Mouse (Mus musculus): ENCODE data around the gene Cep19. TPM values are rescaled to one million over a fixed set of nuclear protein-coding genes. Genes with fewer than 3 reads are reported as not detected.

Gene Cep19
- total RNA-seq, 2 experiments from 2014 or later = 65.2 to 67.7 TPM

DNA sequence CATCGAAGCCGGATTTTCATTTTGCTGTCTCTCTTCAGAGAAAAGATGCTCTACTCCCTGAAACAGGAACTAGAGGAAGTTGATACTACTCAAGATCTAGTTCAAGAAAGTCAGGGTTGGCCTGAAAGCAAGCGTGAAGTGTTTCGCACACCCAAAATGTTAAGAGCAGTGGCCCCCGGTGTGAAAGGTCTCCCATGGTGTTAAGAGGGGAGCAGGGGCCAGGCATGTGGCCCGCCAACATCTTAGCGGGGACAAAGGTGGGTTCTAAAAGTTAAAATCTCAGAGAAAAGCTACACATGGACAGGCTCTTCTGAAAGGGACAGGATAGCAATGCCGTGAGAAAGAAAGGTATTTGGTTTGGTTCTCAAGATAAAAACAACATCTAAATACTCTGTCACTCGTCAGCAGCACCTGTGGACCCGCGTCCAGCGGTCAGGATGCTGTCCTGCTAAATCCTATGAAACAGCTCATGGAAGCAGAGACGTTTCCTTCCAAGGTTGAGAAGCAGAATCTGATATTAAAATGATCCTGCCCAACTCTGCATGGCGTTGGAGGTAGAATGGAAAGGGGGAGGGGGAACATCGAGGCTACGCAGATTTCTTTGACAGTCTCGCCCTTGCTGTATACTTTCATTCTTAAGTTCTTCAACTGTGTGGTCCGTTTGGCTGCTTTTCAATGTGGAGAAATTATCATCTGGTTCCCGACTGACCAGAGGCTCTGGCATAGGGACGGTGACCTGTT lies 30.0 kb downstream of the Cep19 start:
- DNase-seq (ENCODE audit: extremely low spot score in 1 of 2, low spot score in 2 of 2) = no peak
- Histone ChIP-seq H3K4me3 (0 out of 2 replicates have a peak overlapping the region, but pooled peaks have one; percentile 9), H3K27ac (no peak overlapping the region)
- no peak for TF ChIP-seq CTCF (IDR thresholded peaks at IDR 0.05)
- intact Hi-C loops (cut with DNase I) = loop anchor here (5.0 kb wide), 1 partner anchor 73 kb away; no protein-coding TSS in a partner anchor

DNA sequence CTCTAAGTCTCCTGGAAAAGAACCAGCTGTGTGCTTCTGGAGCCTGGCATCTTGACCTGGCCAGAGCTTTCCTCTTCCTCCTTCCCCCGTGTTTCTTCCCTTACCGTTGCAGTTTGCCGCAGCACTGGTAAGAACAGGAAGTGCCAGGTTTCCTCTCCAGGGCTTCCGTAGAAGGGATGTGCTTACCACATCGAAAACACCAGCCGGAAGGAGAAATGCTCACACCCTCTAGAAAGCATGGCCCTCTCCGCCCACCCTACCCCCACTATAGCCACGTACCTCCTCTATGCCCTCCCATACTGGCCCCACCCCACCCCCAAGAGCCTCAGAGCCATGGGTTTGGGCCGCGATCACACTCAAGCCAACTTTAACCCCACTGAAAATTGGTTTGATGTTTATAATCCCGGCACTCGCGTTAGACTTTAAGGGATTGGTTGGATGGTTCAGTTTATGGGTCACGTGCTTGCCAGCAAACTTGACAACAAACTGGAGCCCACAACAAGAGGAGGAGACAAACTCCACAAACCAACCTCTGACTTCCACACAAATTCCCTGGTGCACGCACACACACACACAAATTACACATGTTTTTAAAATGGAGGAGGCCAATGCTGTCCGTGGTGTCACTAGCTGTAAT lies 30.7 kb downstream of the Cep19 start:
- intact Hi-C loops (cut with DNase I) = loop anchor here (5.0 kb wide), 1 partner anchor 72 kb away; no protein-coding TSS in a partner anchor
- Histone ChIP-seq H3K4me3 (no peak overlapping the region), H3K27ac (no peak overlapping the region)
- no peak for TF ChIP-seq CTCF (IDR thresholded peaks at IDR 0.05)
- DNase-seq (ENCODE audit: extremely low spot score in 1 of 2, low spot score in 2 of 2) = no peak

DNA sequence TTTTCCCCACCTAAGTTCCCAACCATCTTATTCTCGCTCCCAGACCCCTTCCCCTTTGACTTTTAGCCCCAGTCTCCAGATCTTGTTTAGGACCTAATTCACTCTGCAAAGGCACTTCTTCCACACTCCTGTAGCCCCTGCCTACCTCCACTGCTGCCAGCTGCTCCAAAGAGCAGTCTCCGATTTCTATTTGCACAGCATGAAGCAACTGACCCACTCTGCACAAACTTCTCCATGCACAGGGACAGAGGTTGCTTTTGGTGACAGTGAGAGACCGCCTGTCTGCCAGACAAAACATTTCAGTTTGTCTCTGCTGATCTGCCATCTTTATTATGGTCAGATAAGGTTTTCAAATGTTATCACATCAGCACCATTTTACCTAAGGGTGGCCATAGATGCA lies 33.5 kb downstream of the Cep19 start:
- intact Hi-C loops (cut with DNase I) = loop anchor here (5.0 kb wide), 1 partner anchor 69 kb away; no protein-coding TSS in a partner anchor
- no peak overlapping the region for H3K4me3 ChIP-seq
- no peak overlapping the region for H3K27ac ChIP-seq
- no peak for DNase-seq (ENCODE audit: extremely low spot score in 1 of 2, low spot score in 2 of 2)
- no peak for TF ChIP-seq CTCF (IDR thresholded peaks at IDR 0.05)

DNA sequence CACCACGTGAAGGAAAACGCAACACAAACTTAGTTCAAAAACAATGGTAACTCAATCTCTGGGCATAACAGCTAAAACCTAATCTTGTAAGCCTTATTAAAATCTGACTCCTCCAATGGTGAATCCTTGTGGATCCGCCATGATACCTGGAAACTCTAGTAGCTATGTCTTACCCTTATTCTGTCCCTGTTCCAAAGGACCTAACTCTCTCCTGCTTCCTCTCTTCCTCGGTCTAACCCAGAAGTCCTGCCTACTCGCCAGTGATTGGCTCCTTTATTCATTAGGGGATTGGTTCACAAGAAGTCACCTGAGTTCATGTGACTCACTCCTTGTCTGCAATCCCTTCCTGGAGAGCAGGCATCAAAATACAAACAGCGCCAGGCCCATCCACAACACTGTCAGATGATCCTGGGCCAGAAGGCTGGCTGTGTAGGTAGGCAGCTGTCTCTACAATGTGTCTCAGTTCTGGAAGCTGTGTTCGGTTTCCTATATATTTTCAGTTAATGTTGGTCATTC lies 36.3 kb downstream of the Cep19 start:
- no peak for DNase-seq (ENCODE audit: extremely low spot score in 1 of 2, low spot score in 2 of 2)
- H3K27ac ChIP-seq = no peak overlapping the region
- TF ChIP-seq CTCF (IDR thresholded peaks at IDR 0.05) = no peak
- no peak overlapping the region for H3K4me3 ChIP-seq
- intact Hi-C loops (cut with DNase I) = no loop called here

DNA sequence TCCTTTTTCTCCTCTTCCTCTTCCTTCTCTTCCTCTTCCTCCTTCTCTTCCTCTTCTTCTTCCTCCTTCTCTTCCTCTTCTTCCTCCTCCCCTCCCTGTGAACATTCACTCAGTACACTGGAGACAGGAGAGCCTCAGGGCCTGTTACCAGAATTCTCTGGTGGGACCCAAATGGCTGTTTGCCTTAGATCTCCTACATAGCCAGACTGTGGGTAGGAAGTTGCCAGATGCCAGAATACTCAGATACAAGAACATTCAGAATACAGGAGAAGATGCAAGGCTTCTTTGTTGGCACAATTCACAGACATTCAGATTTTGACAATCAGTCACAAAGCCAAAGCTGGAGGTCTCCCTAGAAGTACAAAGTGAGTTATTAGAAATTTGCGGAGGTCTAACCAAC lies 39.4 kb downstream of the Cep19 start:
- intact Hi-C loops (cut with DNase I) = no loop called here
- DNase-seq (ENCODE audit: extremely low spot score in 1 of 2, low spot score in 2 of 2) = no peak
- TF ChIP-seq CTCF (IDR thresholded peaks at IDR 0.05) = no peak
- Histone ChIP-seq H3K27ac (no peak overlapping the region), H3K4me3 (no peak overlapping the region)

DNA sequence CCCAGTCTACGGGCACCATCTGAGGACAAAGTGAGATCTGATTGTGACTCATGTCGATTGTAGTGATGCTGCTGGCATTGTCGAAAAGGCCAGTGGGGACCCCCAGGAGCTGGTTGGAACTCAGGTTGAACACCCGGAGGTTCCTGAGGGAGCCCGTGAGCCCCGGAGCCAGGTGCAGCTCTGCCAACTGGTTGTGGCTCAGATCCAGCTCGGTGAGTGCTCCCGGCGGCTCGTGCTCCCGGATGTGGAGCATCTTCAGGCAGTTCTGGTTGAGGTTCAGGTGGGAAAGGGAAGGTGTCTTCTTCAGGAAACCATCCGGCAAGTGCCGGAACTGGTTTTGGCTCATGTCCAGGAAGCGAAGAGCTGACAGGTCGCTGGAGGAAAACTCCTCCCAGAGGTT lies 44.2 kb downstream of the Cep19 start:
- TF ChIP-seq CTCF (IDR thresholded peaks at IDR 0.05) = no peak
- no peak overlapping the region for H3K4me3 ChIP-seq
- no peak overlapping the region for H3K27ac ChIP-seq
- intact Hi-C loops (cut with DNase I) = no loop called here
- no peak for DNase-seq (ENCODE audit: extremely low spot score in 1 of 2, low spot score in 2 of 2)

DNA sequence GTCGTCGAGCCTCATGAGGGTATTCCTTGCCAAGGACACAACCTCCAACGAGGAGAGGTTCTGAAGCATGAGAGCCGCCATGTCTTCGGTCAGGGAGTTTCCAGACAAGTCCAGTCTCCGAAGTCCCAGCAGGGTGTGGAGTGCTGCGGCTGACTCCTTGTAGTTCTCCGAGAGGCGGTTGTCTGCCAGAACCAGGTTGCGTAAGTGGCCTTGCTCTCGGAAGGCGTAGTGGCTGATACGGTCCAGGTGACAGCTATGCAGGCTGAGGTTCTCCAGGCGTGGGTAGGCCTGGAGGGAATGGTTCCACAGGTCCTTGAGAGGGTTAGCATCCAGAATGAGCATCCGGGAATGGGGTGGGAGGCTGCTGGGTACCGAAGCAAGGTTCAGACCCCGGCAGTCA lies 45.0 kb downstream of the Cep19 start:
- TF ChIP-seq CTCF (IDR thresholded peaks at IDR 0.05) = no peak
- intact Hi-C loops (cut with DNase I) = no loop called here
- H3K4me3 ChIP-seq = no peak overlapping the region

DNA sequence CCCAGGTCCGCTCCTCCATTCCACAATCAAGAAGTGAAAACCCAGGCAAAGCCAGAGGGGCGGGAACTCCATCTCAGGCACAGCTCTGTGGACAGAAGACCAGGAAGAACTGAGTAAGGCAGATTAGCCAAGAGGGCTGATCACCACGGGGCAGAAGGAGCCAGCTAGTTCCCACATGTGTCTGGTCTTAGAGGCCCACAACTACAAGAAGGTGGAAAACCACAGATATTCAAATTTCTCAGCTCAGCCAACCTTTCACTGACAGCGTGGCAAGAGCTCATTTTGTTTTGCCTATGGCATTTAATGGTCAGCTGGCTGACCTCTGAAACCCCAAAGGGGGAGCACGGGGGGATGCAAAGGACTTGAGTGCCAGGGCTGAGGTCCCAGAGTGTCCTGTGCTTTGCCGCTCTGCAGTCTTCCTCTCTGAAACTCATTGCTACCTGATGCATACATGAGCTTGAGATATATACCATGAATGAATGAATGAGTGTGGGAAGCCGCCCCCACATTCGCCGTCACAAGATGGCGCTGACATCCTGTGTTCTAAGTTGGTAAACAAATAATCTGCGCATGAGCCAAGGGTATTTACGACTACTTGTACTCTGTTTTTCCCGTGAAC lies 48.1 kb downstream of the Cep19 start:
- TF ChIP-seq CTCF (IDR thresholded peaks at IDR 0.05) = no peak
- DNase-seq (ENCODE audit: extremely low spot score in 1 of 2, low spot score in 2 of 2) = no peak
- H3K27ac ChIP-seq = no peak overlapping the region
- intact Hi-C loops (cut with DNase I) = no loop called here
- no peak overlapping the region for H3K4me3 ChIP-seq

More for the DNA sequence above, 45.0 kb downstream of the Cep19 start:
- no peak for DNase-seq (ENCODE audit: extremely low spot score in 1 of 2, low spot score in 2 of 2)
- no peak overlapping the region for H3K27ac ChIP-seq

DNA sequence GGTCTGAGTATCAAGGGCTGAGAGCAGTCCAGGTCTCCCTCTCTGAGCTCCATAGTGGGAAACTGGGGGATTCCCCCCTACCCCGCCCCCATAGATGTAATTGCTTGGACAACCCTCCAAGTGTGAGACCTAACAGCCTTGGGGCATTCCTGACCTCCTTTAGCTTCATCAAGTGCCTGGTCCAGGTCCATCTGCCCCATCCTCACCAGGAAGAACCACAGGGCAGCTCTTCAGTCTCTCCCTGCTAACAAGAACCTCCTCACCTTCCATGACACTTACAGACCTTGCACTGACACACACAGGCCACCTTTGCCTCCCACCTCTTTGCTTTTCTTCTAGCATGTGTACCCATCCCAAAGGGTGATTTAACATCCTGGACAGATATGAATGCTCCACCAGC lies 54.4 kb downstream of the Cep19 start:
- no peak for DNase-seq (ENCODE audit: extremely low spot score in 1 of 2, low spot score in 2 of 2)
- TF ChIP-seq CTCF (IDR thresholded peaks at IDR 0.05) = no peak
- Histone ChIP-seq H3K4me3 (no peak overlapping the region), H3K27ac (peak overlapping the region; percentile 5)
- intact Hi-C loops (cut with DNase I) = loop anchor here (5.0 kb wide), 1 partner anchor 93 kb away; the partner anchor contains the start of genes Fbxo45 and Wdr53

DNA sequence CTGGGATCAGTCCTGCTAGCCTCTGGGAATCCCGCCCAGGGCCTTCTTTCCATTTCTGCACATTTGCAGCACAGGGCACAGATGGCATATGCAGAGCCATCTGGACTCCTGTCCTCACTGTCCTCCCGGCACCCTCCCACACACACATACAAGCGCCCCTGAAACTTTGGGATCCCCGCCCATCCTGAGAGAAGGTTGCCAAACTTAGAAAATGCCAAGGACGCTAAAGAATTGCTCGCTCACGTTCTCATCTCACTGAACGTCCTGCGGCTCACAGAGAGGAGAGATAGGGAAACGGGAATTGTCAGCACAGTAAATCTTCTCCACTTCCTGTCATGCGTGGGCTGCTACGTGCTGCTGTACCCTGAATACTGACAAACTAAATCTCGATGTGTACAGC lies 54.8 kb downstream of the Cep19 start:
- DNase-seq (ENCODE audit: extremely low spot score in 1 of 2, low spot score in 2 of 2) = peak; percentile 38 to 77
- H3K27ac ChIP-seq = peak overlapping the region; percentile 5
- H3K4me3 ChIP-seq = no peak overlapping the region
- intact Hi-C loops (cut with DNase I) = loop anchor here (5.0 kb wide), 1 partner anchor 93 kb away; the partner anchor contains the start of genes Fbxo45 and Wdr53
- no peak for TF ChIP-seq CTCF (IDR thresholded peaks at IDR 0.05)

DNA sequence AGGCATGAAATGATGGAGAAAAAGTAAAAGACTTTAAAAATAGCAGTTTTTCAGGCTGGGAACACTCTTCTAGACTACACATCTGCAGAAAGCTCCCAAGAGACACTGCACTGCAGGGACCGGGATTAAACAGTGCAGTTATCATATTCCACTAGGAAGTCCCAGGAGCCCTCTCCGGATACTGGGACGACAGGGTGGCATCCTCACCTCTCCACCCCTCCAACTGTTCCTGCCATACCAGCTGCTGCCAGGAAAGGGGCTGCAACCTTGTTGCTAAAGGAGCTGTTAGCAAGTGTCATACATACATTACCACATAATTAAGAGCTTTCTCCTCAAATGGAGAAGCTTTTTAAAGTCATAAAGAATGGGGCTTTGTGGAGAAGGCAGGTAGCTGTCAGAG lies 57.1 kb downstream of the Cep19 start:
- no peak overlapping the region for H3K4me3 ChIP-seq
- intact Hi-C loops (cut with DNase I) = no loop called here
- no peak for TF ChIP-seq CTCF (IDR thresholded peaks at IDR 0.05)
- no peak overlapping the region for H3K27ac ChIP-seq
- no peak for DNase-seq (ENCODE audit: extremely low spot score in 1 of 2, low spot score in 2 of 2)

DNA sequence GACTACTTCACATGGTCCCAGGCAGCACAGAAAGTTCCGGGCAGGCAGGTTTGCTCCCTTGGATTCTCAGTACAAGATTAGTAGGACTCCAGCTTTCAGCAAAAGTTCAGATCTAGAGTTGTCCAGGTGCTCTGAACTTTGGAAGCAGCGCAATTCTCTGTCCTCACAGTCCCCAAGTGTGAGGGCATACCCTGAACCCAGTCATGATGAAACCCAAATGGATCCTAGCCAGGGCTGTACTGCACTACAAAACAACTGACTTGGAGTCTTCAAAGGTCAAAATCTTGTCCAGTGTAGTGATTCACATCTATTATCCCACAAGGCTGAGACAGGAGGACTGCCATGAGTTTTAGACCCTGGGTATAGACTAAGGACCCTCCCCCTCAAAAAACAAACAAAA lies 57.8 kb downstream of the Cep19 start:
- no peak for DNase-seq (ENCODE audit: extremely low spot score in 1 of 2, low spot score in 2 of 2)
- no peak for TF ChIP-seq CTCF (IDR thresholded peaks at IDR 0.05)
- no peak overlapping the region for H3K27ac ChIP-seq
- intact Hi-C loops (cut with DNase I) = no loop called here
- no peak overlapping the region for H3K4me3 ChIP-seq

Other genes with a start within 250 kb of the Cep19 start
- under 1 TPM; 0.51 to 0.54 TPM for gene Meltf, start 221.0 kb upstream of the Cep19 start, total RNA-seq (2021)
- 10 to 100 TPM; 20.7 to 20.9 TPM for gene Pigz, start 165.9 kb upstream of the Cep19 start, total RNA-seq (2021)
- gene 0610012G03Rik, start 151.3 kb upstream of the Cep19 start, total RNA-seq (2021) = 10 to 100 TPM; 40.4 to 45.1 TPM
- gene Ncbp2, start 151.3 kb upstream of the Cep19 start, total RNA-seq (2021) = 10 to 100 TPM; 47.3 to 47.4 TPM
- gene Senp5, start 96.5 kb upstream of the Cep19 start, total RNA-seq (2021) = 10 to 100 TPM; 46.8 to 48.3 TPM
- 10 to 100 TPM; 25.9 to 26.9 TPM for gene Pak2, start 20.5 kb upstream of the Cep19 start, total RNA-seq (2021)
- 10 to 100 TPM; 20.9 to 24.1 TPM for gene Pigx, start 60 bp upstream of the Cep19 start, total RNA-seq (2021)
- gene Nrros, start 65.8 kb downstream of the Cep19 start, total RNA-seq (2021) = 1 to 10 TPM; 8.7 to 9.1 TPM
- gene Bex6, start 80.0 kb downstream of the Cep19 start, total RNA-seq (2021) = not detected
- gene Fbxo45, start 147.4 kb downstream of the Cep19 start, total RNA-seq (2021) = 10 to 100 TPM; 46.6 to 50.7 TPM
- gene Wdr53, start 147.4 kb downstream of the Cep19 start, total RNA-seq (2021) = 10 to 100 TPM in 1 of 2 experiments, 1 to 10 TPM in 1; 9.3 to 12.0 TPM
- under 1 TPM in 1 of 2 experiments, not detected in 1; 0.40 TPM for gene Smco1, start 171.7 kb downstream of the Cep19 start, total RNA-seq (2021)
- 10 to 100 TPM; 25.3 to 27.8 TPM for gene Rnf168, start 177.7 kb downstream of the Cep19 start, total RNA-seq (2021)
- 10 to 100 TPM; 51.0 to 53.3 TPM for gene Ubxn7, start 232.5 kb downstream of the Cep19 start, total RNA-seq (2021)